In the genomic region with DNA sequence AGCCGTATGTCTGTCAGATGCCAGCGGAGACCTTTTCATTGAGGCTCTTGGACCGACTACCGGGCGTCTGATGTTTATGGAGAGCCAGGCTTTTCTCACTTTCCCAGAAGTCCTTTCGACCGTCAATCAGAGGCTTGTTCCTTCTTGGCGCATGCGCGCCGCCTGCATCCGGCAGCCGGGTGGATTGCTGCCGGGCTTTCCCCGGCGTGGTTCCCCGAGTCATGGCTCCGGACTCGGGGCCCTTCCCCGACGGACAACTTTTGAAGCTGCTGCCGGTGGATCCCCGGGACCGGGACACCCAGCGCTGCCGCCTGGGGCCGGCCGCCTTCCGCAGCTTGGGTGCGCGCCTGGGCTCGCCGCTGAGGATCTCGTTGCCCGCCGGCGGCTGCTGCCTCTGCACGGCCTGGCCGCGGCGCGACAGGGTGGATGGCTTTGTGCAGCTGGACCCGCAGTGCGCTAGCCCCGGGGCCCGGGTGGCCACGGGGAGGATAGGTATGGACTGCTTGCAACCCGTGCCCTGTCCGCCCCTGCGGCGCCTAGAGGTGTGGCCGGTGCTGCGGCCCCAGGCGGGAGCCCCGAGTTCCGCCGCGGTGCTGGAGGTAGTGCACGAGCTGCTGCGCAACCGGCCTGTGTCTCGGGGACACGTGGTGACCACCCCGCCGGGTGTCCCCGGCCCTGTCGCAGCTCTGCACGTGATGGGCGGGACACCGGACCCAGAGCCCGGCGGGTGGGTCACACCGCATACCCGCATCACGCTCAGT, we compare ENCODE assay signal across 8 mouse cellular contexts. TPM values are rescaled to one million over a fixed set of nuclear protein-coding genes. Genes with fewer than 3 reads are reported as not detected.
DNase-seq lines count a peak whose midpoint lies in the region; ATAC-seq and TF ChIP-seq lines count a peak whose summit lies in the region.

No protein-coding gene starts in this region.

- H3K36me3 ChIP-seq in lung, embryonic 16.5 days (ENCODE audit: control insufficient read depth, insufficient read depth, low read length): peaks cover 2% of the 10 kb centered on the region; the same call in 1 of the 2 replicates
- peaks cover 12% of the 10 kb centered on the region; the same call in 1 of the 2 replicates for H3K36me3 ChIP-seq in thymus, adult 2 months (ENCODE audit: control insufficient read depth, insufficient read depth, low read length)

- H3K9me3 ChIP-seq in lung, embryonic 16.5 days (ENCODE audit: control insufficient read depth, low read length): no peaks in the 10 kb centered on the region

- peak; percentile 41; the same call in 1 of the 2 replicates for TF ChIP-seq CTCF in thymus, adult 2 months (IDR thresholded peaks at IDR 0.05; ENCODE audit: borderline replicate concordance, control insufficient read depth, extremely low read depth, insufficient read depth, low read length, poor library complexity)

- ATAC-seq in hematopoietic stem cell, adult 5-6 weeks (replicated peaks in 1 of 2; ENCODE audit: insufficient read depth in 1 of 2, low FRiP score in 2 of 2, low TSS enrichment in 1 of 2, low read depth in 1 of 2, poor library complexity in 2 of 2, severe bottlenecking in 2 of 2): peak; percentile 77 to 84
- peak; percentile 85 for ATAC-seq in lung, embryonic 16.5 days (ENCODE audit: low read depth)

- peak overlapping the region; percentile 75 for H3K27ac ChIP-seq in lung, embryonic 16.5 days (ENCODE audit: low read length)
- no peak overlapping the region for H3K27ac ChIP-seq in thymus, adult 2 months (ENCODE audit: control insufficient read depth, insufficient read depth, low read length)

- peak overlapping the region; percentile 93 for H3K9ac ChIP-seq in lung, embryonic 16.5 days (ENCODE audit: low read length)

- no peaks in the 10 kb centered on the region; the same call in 1 of the 2 replicates for H3K27me3 ChIP-seq in lung, embryonic 16.5 days (ENCODE audit: control insufficient read depth, insufficient read depth, low read depth, low read length)
- H3K27me3 ChIP-seq in thymus, adult 2 months (ENCODE audit: control insufficient read depth, insufficient read depth, low read length): no peaks in the 10 kb centered on the region

- DNase-seq in MN1 (ENCODE audit: low spot score): peak; percentile 90
- DNase-seq in cerebellum, adult 8-10 months: peak; percentile 84
- peak; percentile 91 for DNase-seq in forelimb bud, embryonic 11.5 days (ENCODE audit: low read depth, low spot score)
- DNase-seq in layer of hippocampus, adult 9-11 months: peak; percentile 92
- DNase-seq in ovary, adult 18-20 months (ENCODE audit: low spot score): peak; percentile 82
- DNase-seq in thymus, adult 2 months: peak; percentile 84

- TF ChIP-seq POLR2A in thymus, adult 2 months (IDR thresholded peaks at IDR 0.05; ENCODE audit: control insufficient read depth, extremely low read depth, insufficient read depth, low read length, poor library complexity): peak; percentile 77

- H3K4me2 ChIP-seq in lung, embryonic 16.5 days (ENCODE audit: low read depth, low read length): peak overlapping the region; percentile 98

- peak overlapping the region; percentile 98 for H3K4me3 ChIP-seq in lung, embryonic 16.5 days (ENCODE audit: low read length)
- H3K4me3 ChIP-seq in thymus, adult 2 months (ENCODE audit: control insufficient read depth, insufficient read depth, low read length): peak overlapping the region; percentile 97

- H3K4me1 ChIP-seq in lung, embryonic 16.5 days (replicated peaks; ENCODE audit: control insufficient read depth, insufficient read depth, low read length): peaks cover 10% of the 10 kb centered on the region
- H3K4me1 ChIP-seq in thymus, adult 2 months (replicated peaks; ENCODE audit: control insufficient read depth, insufficient read depth, low read length): peaks cover 7% of the 10 kb centered on the region

- WGBS in lung, embryonic 16.5 days: 0% methylated on average over 71 of the region's 75 CpGs
- WGBS in thymus, adult 2 months: 1% methylated on average over 75 of the region's 75 CpGs

RNA-seq across cellular contexts. Expression of a gene that starts 6.1 kb away (rescaled TPM):
- total RNA-seq in hematopoietic stem cell, adult 5-6 weeks (2017): 21.9 and 25.4 TPM in 2 replicates
- polyA plus RNA-seq in lung, embryonic 16.5 days (2015; fragmentation: Nextera tagmentation; extraction: Ambion mirVana): 0.53 and 1.1 TPM in 2 replicates
- 2.6 and 4.4 TPM in 2 replicates for polyA plus RNA-seq in thymus, adult 2 months (2012; rRNA removed)

RNA-seq across cellular contexts. Expression of a gene that starts 19.5 kb away (rescaled TPM):
- total RNA-seq in hematopoietic stem cell, adult 5-6 weeks (2017): 26.8 and 40.8 TPM in 2 replicates
- polyA plus RNA-seq in lung, embryonic 16.5 days (2015; fragmentation: Nextera tagmentation; extraction: Ambion mirVana): 7.9 and 11.4 TPM in 2 replicates
- 11.3 and 13.5 TPM in 2 replicates for polyA plus RNA-seq in thymus, adult 2 months (2012; rRNA removed)
